Mouse (Mus musculus): ENCODE results near the gene Fmnl2.

DNA sequence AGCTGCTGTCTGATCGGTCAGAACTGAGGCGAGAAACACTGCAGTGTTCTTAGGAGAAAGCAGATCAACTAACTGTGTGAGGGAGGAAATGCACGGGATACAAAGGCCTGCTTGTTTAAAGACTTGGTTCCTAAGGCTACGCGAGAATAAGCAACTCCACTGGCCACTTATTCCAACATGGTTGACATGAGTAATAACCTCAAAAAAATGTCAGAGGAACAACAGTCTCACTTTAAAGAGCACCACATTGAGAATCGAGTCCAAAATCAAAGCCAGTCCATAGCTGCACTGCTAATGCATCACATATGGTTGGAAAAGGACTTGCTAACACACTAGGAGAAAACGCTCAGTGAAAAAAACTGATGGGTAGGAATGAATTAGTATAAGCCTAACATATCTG lies 196.1 kb downstream of the Fmnl2 start:
- TF ChIP-seq CTCF (conservative IDR thresholded peaks at IDR 0.05 in 1 of 2, IDR thresholded peaks at IDR 0.05 in 1 of 2; ENCODE audit: low read depth in 2 of 2, low read length in 2 of 2), result no peak
- TF ChIP-seq TCF12 (IDR thresholded peaks at IDR 0.05; ENCODE audit: low read depth, low read length), result no peak
- no peak for TF ChIP-seq POLR2A (IDR thresholded peaks at IDR 0.05; ENCODE audit: low read depth, low read length)

Measured in CH12.LX (cell line).